Mouse (Mus musculus) lung, embryonic 14.5 days (tissue): Measurements from ENCODE around the gene Ms4a6b. TPM values are rescaled to one million over a fixed set of nuclear protein-coding genes. Genes with fewer than 3 reads are reported as not detected.
"Not testable (repeated sequence)": the region's sequence is repeated elsewhere in the genome, so short reads cannot be mapped to it uniquely, and the experiment has no call there.

Experiments
- ATAC-seq: fragments of 200-750 bp; cut with Nextera tagmentation; 2 replicates; pipeline ENCODE4 v1.8.0; 2017; ENCODE audit warnings: mild to moderate bottlenecking, moderate TSS enrichment, moderate library complexity; ENCODE audit not compliant: insufficient read depth
- DNase-seq: peaks from one replicate; pipeline ENCODE4 v3.0.0-alpha.2; 2015
- H3K27ac ChIP-seq: fragments of 300-500 bp; sonication (generic); 2 replicates; pipeline ENCODE4 v1.5.1; 2014; ENCODE audit warnings: low read depth, mild to moderate bottlenecking, moderate library complexity
- H3K27me3 ChIP-seq: fragments of 300-500 bp; sonication (generic); 2 replicates; pipeline ENCODE4 v1.6.1; 2014; ENCODE audit warnings: low read length, control low read depth; ENCODE audit not compliant: insufficient read depth
- H3K36me3 ChIP-seq: fragments of 300-500 bp; sonication (generic); 2 replicates; pipeline ENCODE4 v1.6.1; 2014; ENCODE audit warnings: control low read depth; ENCODE audit not compliant: insufficient read depth
- H3K4me1 ChIP-seq: fragments of 300-500 bp; sonication (generic); 2 replicates; pipeline ENCODE4 v1.6.1; 2014; ENCODE audit warnings: antibody characterized with exemption, control low read depth; ENCODE audit not compliant: insufficient read depth
- H3K4me2 ChIP-seq: fragments of 300-500 bp; sonication (generic); 2 replicates; pipeline ENCODE4 v1.6.1; 2014; ENCODE audit warnings: mild to moderate bottlenecking
- H3K4me3 ChIP-seq: fragments of 300-500 bp; sonication (generic); 2 replicates; pipeline ENCODE4 v1.5.1; 2014; ENCODE audit warnings: low read depth, low read length
- H3K9ac ChIP-seq: fragments of 300-500 bp; sonication (generic); 2 replicates; pipeline ENCODE4 v1.6.1; 2014
- H3K9me3 ChIP-seq: fragments of 300-500 bp; sonication (generic); 2 replicates; pipeline ENCODE4 v1.6.1; 2016; ENCODE audit warnings: low read depth, low read length, control low read depth
- CTCF ChIP-seq: IDR thresholded peaks from 2 replicates; pipeline ENCODE4 v1.5.1; 2016; ENCODE audit warnings: antibody characterized with exemption, low read depth
- WGBS: fragments of 180-500 bp; shearing (Covaris S2); extraction: QIAGEN DNeasy Blood & Tissue Kit; methylation state at CpG from one replicate; pipeline ENCODE4 v1.1.7; 2014; 5-methylcytosine and 5-hydroxymethylcytosine counted together
- polyA plus RNA-seq: library from polyadenylated mRNA; unstranded; fragments of >200 nt; fragmentation: Nextera tagmentation; extraction: Ambion mirVana; gene quantifications from 2 replicates; pipeline ENCODE4 v1.2.1, GENCODE M21; 2014

The Ms4a6b gene
- polyA plus RNA-seq: 5.2 and 6.1 TPM in 2 replicates

DNA sequence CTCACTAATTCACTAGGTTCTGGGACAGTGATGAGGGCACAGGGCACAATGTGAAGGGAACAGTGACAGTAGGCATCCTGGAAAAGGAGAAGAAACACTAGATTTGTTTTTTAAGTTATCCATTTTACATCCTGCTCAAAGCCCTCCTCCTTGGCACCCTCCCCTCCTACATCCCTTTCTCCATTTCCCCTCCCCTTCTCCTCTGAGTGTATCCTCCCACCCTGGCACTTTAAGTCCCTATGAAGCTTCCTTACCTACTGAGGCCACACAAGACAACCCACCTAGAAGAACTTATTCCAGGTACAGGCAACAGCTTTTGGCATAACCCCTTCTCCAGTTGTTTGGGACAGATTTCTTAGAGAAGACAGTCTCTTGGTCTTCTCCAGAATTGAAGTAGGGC, at the start of gene Ms4a6b:
Ms4a6b (plus strand) TSS at position 267 of the 400 bp plus-strand sequence.
- no peaks in the 10 kb centered on the region for H3K27me3 ChIP-seq
- no peaks in the 10 kb centered on the region for H3K9me3 ChIP-seq
- no peak within 1 kb of the TSS for H3K9ac ChIP-seq
- no peak within 1 kb of the TSS for H3K4me3 ChIP-seq
- H3K4me2 ChIP-seq: no peak within 1 kb of the TSS
- no peaks in the 10 kb centered on the region for H3K36me3 ChIP-seq
- DNase-seq: no peak
- TF ChIP-seq CTCF: no peak
- no peaks in the 10 kb centered on the region for H3K4me1 ChIP-seq
- no peak for ATAC-seq
- no peak within 1 kb of the TSS for H3K27ac ChIP-seq

DNA sequence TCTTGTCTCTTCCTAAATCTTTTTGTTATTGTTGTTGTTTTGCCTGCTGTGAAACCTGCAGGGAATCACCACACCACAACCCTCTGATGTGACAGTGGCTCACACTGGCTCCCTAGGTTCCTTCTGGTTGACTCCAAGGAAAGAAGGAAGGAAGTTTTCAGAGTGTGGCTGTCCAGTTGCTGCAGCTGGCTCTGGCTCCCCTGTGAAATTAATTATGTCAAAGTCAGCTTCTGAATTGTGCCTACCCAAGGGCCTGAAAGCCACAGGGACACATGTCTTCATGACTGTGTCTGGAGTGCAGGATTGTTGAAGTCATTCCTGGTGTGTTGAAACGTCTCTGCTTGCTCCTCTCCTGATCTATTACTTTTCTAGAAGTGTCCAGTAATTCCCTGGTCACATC, 48.0 kb upstream of the Ms4a6b start:
- not testable (repeated sequence) for H3K4me1 ChIP-seq, H3K27ac ChIP-seq, H3K36me3 ChIP-seq, DNase-seq, H3K9ac ChIP-seq, H3K27me3 ChIP-seq, ATAC-seq, H3K4me3 ChIP-seq, H3K9me3 ChIP-seq, H3K4me2 ChIP-seq
- WGBS: 37% methylated on average over 1 of the region's 1 CpGs

DNA sequence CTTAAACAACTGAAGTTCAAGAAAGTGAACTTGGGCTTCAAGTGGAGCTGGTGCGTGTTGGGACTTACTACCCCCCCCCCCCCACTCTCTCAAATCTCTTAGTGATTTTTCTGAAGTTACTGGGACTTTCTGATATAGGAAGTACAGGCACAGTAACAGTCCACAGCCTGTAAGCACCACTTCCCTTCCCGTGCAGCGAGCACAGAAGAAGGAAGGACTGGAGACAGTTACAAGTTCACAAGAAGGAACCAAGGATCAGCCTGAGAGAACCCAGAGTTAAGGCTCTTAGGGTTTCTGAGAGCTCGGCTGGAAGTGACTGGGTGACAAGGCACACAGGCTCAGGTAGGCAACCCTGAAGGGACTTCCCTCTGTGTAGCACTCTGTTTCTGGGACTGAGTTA, 47.1 kb upstream of the Ms4a6b start, which contains the start of gene Ms4a6c:
Ms4a6c (plus strand) TSS at position 152 of the 400 bp plus-strand sequence.
- H3K4me1 ChIP-seq, H3K9ac ChIP-seq, H3K4me2 ChIP-seq, H3K27ac ChIP-seq, H3K36me3 ChIP-seq, ATAC-seq, H3K9me3 ChIP-seq, H3K4me3 ChIP-seq, H3K27me3 ChIP-seq, DNase-seq: not testable (repeated sequence)
- 80% methylated on average over 4 of the region's 4 CpGs for WGBS

- Histone ChIP-seq H3K27ac (no peak overlapping the region), H3K9me3 (no peaks in the 10 kb centered on the region), H3K27me3 (no peaks in the 10 kb centered on the region), H3K4me1 (no peaks in the 10 kb centered on the region), H3K4me3 (no peak overlapping the region), H3K4me2 (no peak overlapping the region), H3K36me3 (no peaks in the 10 kb centered on the region), H3K9ac (no peak overlapping the region)
- TF ChIP-seq CTCF: no peak
- WGBS: 71% methylated on average over 2 of the region's 2 CpGs
- ATAC-seq (no peak), DNase-seq (no peak)
Measured at GRCm38 (mm10) chr19:11479714-11480113, 36.6 kb upstream of the Ms4a6b start.

DNA sequence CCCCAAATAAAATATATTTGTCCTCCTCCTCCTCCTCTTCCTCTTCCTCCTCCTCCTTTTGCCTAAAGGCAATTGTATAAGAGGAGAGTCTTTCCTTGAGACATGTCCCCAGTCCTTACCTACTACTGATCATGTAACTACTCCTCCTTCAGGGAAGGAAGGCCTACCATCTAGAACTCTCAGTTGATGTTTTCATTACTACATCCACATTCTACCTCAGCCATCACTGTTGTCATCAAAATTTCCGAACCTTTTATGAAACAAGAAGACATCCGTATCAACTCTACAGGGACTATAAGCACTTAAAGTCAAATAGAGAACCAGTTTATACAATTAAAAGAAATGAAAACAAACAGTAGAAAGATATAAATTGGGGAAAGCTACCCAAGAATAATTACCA, 33.6 kb upstream of the Ms4a6b start:
- Histone ChIP-seq H3K27ac (no peak overlapping the region), H3K9ac (no peak overlapping the region), H3K4me3 (no peak overlapping the region), H3K36me3 (no peaks in the 10 kb centered on the region), H3K4me2 (no peak overlapping the region), H3K9me3 (no peaks in the 10 kb centered on the region), H3K4me1 (no peaks in the 10 kb centered on the region), H3K27me3 (no peaks in the 10 kb centered on the region)
- DNase-seq (no peak), ATAC-seq (no peak)
- no peak for TF ChIP-seq CTCF
- 83% methylated on average over 2 of the region's 2 CpGs for WGBS

DNA sequence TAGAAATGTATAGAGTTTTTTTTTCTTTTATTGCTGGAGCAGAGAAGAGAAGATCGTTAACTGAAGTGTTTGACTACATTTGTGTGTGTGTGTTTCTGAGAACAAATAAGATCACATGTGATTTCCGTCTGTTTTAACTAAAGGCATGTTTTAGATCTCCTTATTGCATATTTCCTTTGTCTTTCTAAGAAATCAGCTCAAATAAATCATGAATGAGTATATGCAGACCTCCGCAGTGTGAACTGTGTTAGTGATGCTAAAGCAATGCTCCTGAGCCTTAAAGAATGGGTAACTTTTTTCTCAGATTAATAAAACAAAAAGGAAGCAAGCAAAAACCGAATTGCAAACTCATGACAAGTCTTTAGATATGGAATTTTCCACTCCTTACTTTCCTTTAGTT, 32.4 kb upstream of the Ms4a6b start:
- DNase-seq (no peak), ATAC-seq (no peak)
- H3K36me3 ChIP-seq: no peaks in the 10 kb centered on the region
- no peak for TF ChIP-seq CTCF
- H3K9me3 ChIP-seq: no peaks in the 10 kb centered on the region
- H3K27me3 ChIP-seq: no peaks in the 10 kb centered on the region
- no peak overlapping the region for H3K27ac ChIP-seq
- H3K9ac ChIP-seq: no peak overlapping the region
- no peak overlapping the region for H3K4me2 ChIP-seq
- no peaks in the 10 kb centered on the region for H3K4me1 ChIP-seq
- no peak overlapping the region for H3K4me3 ChIP-seq
- whole genome bisulfite sequencing: 56% methylated on average over 4 of the region's 4 CpGs

GRCm38 (mm10) chr19:11484388-11484787, 31.9 kb upstream of the Ms4a6b start:
- H3K4me3 ChIP-seq: no peak overlapping the region
- no peak overlapping the region for H3K9ac ChIP-seq
- no peak for TF ChIP-seq CTCF
- DNase-seq: no peak
- 73% methylated on average over 3 of the region's 3 CpGs for WGBS
- ATAC-seq: no peak
- H3K4me1 ChIP-seq: no peaks in the 10 kb centered on the region
- H3K9me3 ChIP-seq: no peaks in the 10 kb centered on the region
- H3K27me3 ChIP-seq: no peaks in the 10 kb centered on the region
- H3K27ac ChIP-seq: no peak overlapping the region
- H3K36me3 ChIP-seq: no peaks in the 10 kb centered on the region
- no peak overlapping the region for H3K4me2 ChIP-seq

DNA sequence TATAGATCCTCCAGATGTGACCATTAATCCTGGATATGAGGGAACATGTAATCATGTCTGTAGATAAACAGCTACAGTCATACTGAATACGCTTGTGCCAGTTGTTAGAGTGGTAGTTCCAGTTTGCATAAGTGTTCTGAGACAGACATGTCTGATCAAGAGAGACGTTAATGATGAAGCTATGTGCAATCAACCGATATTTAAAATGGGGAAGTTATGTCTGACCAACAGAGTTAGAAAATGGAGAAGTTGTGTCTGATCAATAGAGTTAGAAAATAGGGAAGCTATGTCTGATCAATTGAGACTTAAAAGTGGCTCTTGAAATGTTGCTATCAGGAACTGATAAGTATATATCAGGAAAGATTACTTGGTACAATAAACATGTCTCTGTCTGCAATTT, 31.0 kb upstream of the Ms4a6b start:
- ATAC-seq: no peak

More for the DNA sequence above, 31.0 kb upstream of the Ms4a6b start:
- H3K27me3 ChIP-seq: no peaks in the 10 kb centered on the region
- no peaks in the 10 kb centered on the region for H3K36me3 ChIP-seq
- H3K9me3 ChIP-seq: no peaks in the 10 kb centered on the region
- H3K4me3 ChIP-seq: no peak overlapping the region
- 78% methylated on average over 3 of the region's 3 CpGs for WGBS
- H3K4me1 ChIP-seq: no peaks in the 10 kb centered on the region
- H3K9ac ChIP-seq: no peak overlapping the region
- DNase-seq: no peak
- TF ChIP-seq CTCF: no peak
- no peak overlapping the region for H3K4me2 ChIP-seq
- no peak overlapping the region for H3K27ac ChIP-seq
